Mouse (Mus musculus): ENCODE measurements around the gene Taf11.

- TF ChIP-seq CTCF (IDR thresholded peaks at IDR 0.05) (no peak), EP300 (IDR thresholded peaks at IDR 0.05) (no peak)
Measured at GRCm38 (mm10) chr17:27916366-27916765, 6.7 kb upstream of the Taf11 start.

All from lung, postnatal 0 days (tissue).